ENCODE assay signal across 9 mouse cellular contexts in the genomic region with DNA sequence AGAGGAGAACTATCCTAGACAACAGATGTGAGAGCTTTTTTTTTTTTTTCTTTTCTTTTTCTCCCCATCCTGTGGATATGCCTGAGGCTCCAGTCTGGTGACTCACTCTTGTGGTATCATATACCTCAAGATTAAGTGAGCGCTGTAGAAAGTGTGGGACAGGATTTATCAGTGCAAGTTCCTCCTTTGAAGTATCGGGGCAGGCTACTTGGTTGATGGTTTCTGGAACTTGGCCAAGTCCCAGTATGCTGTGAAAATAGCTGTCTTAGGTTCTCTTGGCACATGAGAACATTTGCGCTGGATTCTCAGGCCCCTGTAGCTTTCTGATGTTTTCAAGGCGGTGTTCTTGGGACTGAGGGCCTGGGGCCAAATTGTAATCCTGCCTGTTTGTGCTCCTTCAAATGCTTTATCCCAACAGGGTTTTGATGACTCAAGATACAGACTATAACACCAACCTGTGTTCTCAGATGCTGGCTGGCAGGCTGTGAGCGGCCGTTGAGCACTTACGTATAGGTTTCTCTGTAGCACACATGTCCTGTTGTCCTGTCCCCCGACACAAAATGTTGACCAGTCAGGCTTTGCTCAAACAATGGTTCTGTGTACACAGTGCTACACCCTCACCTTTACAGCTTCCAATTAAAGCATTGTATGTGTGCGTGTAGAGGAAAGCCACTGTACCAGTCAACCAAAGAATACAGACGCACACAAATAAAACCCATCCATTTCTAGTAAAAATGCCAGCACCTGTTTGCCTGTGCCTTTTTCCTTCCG.
DNase-seq lines count a peak whose midpoint lies in the region; ATAC-seq and TF ChIP-seq lines count a peak whose summit lies in the region.
"Had no signal": no experiment of that assay in that cellular context is flagged by ENCODE, and none has a peak within 500 bp of the region (broad histone marks: within the 10 kb centered on the region; RNA-seq: fewer than 3 reads in every experiment).

No protein-coding gene starts in this region.

- no peaks in the 10 kb centered on the region for H3K27me3 ChIP-seq in heart, embryonic 15.5 days
- no peaks in the 10 kb centered on the region for H3K27me3 ChIP-seq in intestine, postnatal 0 days (replicated peaks; ENCODE audit: control insufficient read depth, insufficient read depth, low read length)
- H3K27me3 ChIP-seq: embryonic facial prominence, embryonic 13.5 days had no signal

- TF ChIP-seq CTCF in intestine, postnatal 0 days (IDR thresholded peaks at IDR 0.05; ENCODE audit: low read depth), result no peak

- no peak overlapping the region for H3K4me3 ChIP-seq in heart, embryonic 15.5 days
- no peak overlapping the region for H3K4me3 ChIP-seq in intestine, postnatal 0 days (ENCODE audit: low read depth, low read length)
- H3K4me3 ChIP-seq: embryonic facial prominence, embryonic 13.5 days had no signal

- H3K4me1 ChIP-seq in heart, embryonic 15.5 days (replicated peaks), result peaks cover 17% of the 10 kb centered on the region
- H3K4me1 ChIP-seq in intestine, postnatal 0 days (replicated peaks; ENCODE audit: control insufficient read depth, insufficient read depth, low read length), result no peaks in the 10 kb centered on the region

- no peak overlapping the region for H3K4me2 ChIP-seq in heart, embryonic 15.5 days
- H3K4me2 ChIP-seq in intestine, postnatal 0 days (replicated peaks; ENCODE audit: low read depth), result no peak overlapping the region
- H3K4me2 ChIP-seq: embryonic facial prominence, embryonic 13.5 days had no signal

- 53% methylated on average over 11 of the region's 11 CpGs for WGBS in heart, embryonic 15.5 days
- WGBS in intestine, postnatal 0 days, result 39% methylated on average over 11 of the region's 11 CpGs

- 0 out of 2 replicates have a peak overlapping the region, but pooled peaks have one; percentile 34 for H3K27ac ChIP-seq in heart, embryonic 15.5 days
- no peak overlapping the region for H3K27ac ChIP-seq in intestine, postnatal 0 days (ENCODE audit: low read depth, low read length)
- H3K27ac ChIP-seq: embryonic facial prominence, embryonic 13.5 days had no signal

- DNase-seq in heart, adult 9 months (ENCODE audit: low spot score in 2 of 2), result no peak
- peak; percentile 34 for DNase-seq in retina, postnatal 1 day
- DNase-seq in retina, embryonic 14.5 days (ENCODE audit: low spot score), result no peak
- DNase-seq in neural tube, embryonic 10.5 days (ENCODE audit: extremely low spot score, low spot score), result no peak
- DNase-seq in spleen, postnatal 10 days (ENCODE audit: low spot score in 2 of 2), result no peak
- DNase-seq in left cerebral cortex, adult 18-20 months (ENCODE audit: low spot score in 2 of 2), result no peak

- H3K36me3 ChIP-seq in heart, embryonic 15.5 days, result no peaks in the 10 kb centered on the region
- no peaks in the 10 kb centered on the region for H3K36me3 ChIP-seq in intestine, postnatal 0 days (ENCODE audit: control insufficient read depth, insufficient read depth)
- H3K36me3 ChIP-seq: embryonic facial prominence, embryonic 13.5 days had no signal

- ATAC-seq in heart, embryonic 15.5 days (replicated peaks; ENCODE audit: insufficient number of reproducible peaks, insufficient read depth, low FRiP score, low read depth), result peak; percentile 75
- peak; percentile 74; the same call in 1 of the 2 replicates for ATAC-seq in intestine, postnatal 0 days

- no peaks in the 10 kb centered on the region for H3K9me3 ChIP-seq in heart, embryonic 15.5 days (replicated peaks)
- H3K9me3 ChIP-seq in intestine, postnatal 0 days (ENCODE audit: control insufficient read depth), result no peaks in the 10 kb centered on the region
- H3K9me3 ChIP-seq: embryonic facial prominence, embryonic 13.5 days had no signal

- H3K9ac ChIP-seq in heart, embryonic 15.5 days, result no peak overlapping the region
- no peak overlapping the region for H3K9ac ChIP-seq in intestine, postnatal 0 days (ENCODE audit: low read depth, low read length)
- H3K9ac ChIP-seq: embryonic facial prominence, embryonic 13.5 days had no signal
